Mouse (Mus musculus) right cerebral cortex, postnatal 25 days (tissue): ENCODE data around the gene Ankrd9.

Experiments used
- DNase-seq: peaks from one replicate; pipeline ENCODE4 v3.0.0; 2022

Gene Ankrd9

GRCm38 (mm10) chr12:110986536-110987425 lies 7.9 kb upstream of the Ankrd9 start:
- DNase-seq, result no peak

GRCm38 (mm10) chr12:110985141-110985540 lies 6.3 kb upstream of the Ankrd9 start:
- DNase-seq, result no peak

GRCm38 (mm10) chr12:110984598-110984997 lies 5.8 kb upstream of the Ankrd9 start:
- no peak for DNase-seq

- DNase-seq, result no peak
Observed at GRCm38 (mm10) chr12:110983714-110984113, 4.9 kb upstream of the Ankrd9 start.

- no peak for DNase-seq
Observed at GRCm38 (mm10) chr12:110983083-110983482, 4.2 kb upstream of the Ankrd9 start.

- no peak for DNase-seq
Observed at GRCm38 (mm10) chr12:110981736-110982135, 2.9 kb upstream of the Ankrd9 start.

GRCm38 (mm10) chr12:110979808-110980207 lies 968 bp upstream of the Ankrd9 start:
- no peak for DNase-seq

- DNase-seq, result no peak
Observed at GRCm38 (mm10) chr12:110977896-110978606, 789 bp downstream of the Ankrd9 start.

GRCm38 (mm10) chr12:110977345-110977733 lies 1.5 kb downstream of the Ankrd9 start:
- DNase-seq, result no peak

- DNase-seq, result no peak
Observed at GRCm38 (mm10) chr12:110976589-110977344, 2.1 kb downstream of the Ankrd9 start.

- no peak for DNase-seq
Observed at GRCm38 (mm10) chr12:110975838-110976468, 2.9 kb downstream of the Ankrd9 start.

GRCm38 (mm10) chr12:110975385-110975784 lies 3.5 kb downstream of the Ankrd9 start:
- DNase-seq, result no peak

GRCm38 (mm10) chr12:110974726-110975125 lies 4.1 kb downstream of the Ankrd9 start:
- no peak for DNase-seq

- DNase-seq, result no peak
Observed at GRCm38 (mm10) chr12:110974295-110974694, 4.5 kb downstream of the Ankrd9 start.

GRCm38 (mm10) chr12:110973829-110974228 lies 5.0 kb downstream of the Ankrd9 start:
- no peak for DNase-seq

GRCm38 (mm10) chr12:110971972-110972371 lies 6.9 kb downstream of the Ankrd9 start:
- DNase-seq, result no peak

- DNase-seq, result no peak
Observed at GRCm38 (mm10) chr12:110970408-110970807, 8.4 kb downstream of the Ankrd9 start.

GRCm38 (mm10) chr12:110967146-110967545 lies 11.7 kb downstream of the Ankrd9 start:
- no peak for DNase-seq

GRCm38 (mm10) chr12:110966079-110966478 lies 12.8 kb downstream of the Ankrd9 start:
- no peak for DNase-seq

- DNase-seq, result no peak
Observed at GRCm38 (mm10) chr12:110965500-110965899, 13.3 kb downstream of the Ankrd9 start.

- DNase-seq, result no peak
Observed at GRCm38 (mm10) chr12:110961973-110962372, 16.9 kb downstream of the Ankrd9 start.

- no peak for DNase-seq
Observed at GRCm38 (mm10) chr12:110954351-110954991, 24.4 kb downstream of the Ankrd9 start.
